Mouse (Mus musculus) liver, adult 2 months (tissue): ENCODE measurements around the gene Mrpl50.

Source experiments
- CTCF ChIP-seq: fragments of 200-500 bp; IDR thresholded peaks from 2 replicates; pipeline ENCODE4 v1.5.1; 2011; ENCODE audit warnings: low read depth, low read length, control low read depth
- POLR2A ChIP-seq: fragments of 200-500 bp; IDR thresholded peaks from 2 replicates; pipeline ENCODE4 v1.6.1; 2011; ENCODE audit warnings: low read length, control low read depth; ENCODE audit not compliant: insufficient read depth; ENCODE audit errors: extremely low read depth

DNA sequence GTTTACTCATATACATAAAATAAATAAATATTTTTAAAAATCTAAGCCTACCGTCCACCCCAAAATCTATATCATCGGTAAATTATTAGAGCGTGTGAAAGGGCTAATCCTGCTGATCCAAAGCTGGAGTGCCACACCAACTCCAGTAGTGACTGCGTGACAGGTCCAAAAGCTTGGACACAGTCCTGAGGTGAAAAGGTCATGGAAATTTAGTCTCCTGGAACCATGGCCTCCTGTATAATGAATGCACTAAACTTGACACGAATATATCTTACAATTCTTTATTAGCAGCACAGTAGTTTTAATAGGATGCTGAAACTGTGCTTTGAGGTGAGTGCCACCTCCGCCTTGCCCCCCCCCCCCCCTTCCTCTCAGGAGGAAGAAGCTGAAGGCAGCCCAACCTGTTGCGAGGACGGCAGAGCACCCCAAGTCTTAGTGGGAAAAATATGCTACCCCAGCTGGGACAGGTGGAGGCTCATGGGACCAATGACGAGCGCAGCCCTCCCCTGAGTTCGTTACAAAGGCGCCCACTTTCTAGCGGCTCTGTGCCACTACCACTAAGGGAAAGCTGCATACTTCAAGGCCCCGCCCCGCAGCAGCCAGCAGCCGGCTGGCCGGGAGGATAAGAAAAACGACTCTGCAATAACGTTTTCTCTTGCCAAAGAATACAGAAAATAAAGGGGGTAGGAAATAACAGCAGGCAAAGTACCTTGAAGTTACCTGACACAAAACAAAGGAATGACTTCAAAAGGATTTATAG is 42.6 kb downstream of the Mrpl50 start:
- TF ChIP-seq POLR2A, result no peak
- TF ChIP-seq CTCF, result no peak
